In genomic region chr17:23992789-23993553, GRCm38 (mm10) we compare ENCODE assay signal across 8 mouse cellular contexts. TPM values are rescaled to one million over a fixed set of nuclear protein-coding genes. Genes with fewer than 3 reads are reported as not detected.
DNase-seq lines count a peak whose midpoint lies in the region; ATAC-seq lines count a peak whose summit lies in the region.

No protein-coding gene starts in this region.

- DNase-seq in CD4-positive, CD25-positive, alpha-beta regulatory T cell, adult 2 months (ENCODE audit: low read depth, low spot score): peak; percentile 16
- DNase-seq in forebrain, embryonic 10.5 days (ENCODE audit: extremely low spot score, low spot score): no peak
- peak; percentile 86 for DNase-seq in kidney, adult 9 months
- DNase-seq in gastrocnemius, adult 8-10 months (ENCODE audit: low spot score in 2 of 2): no peak
- DNase-seq in testis, postnatal 14 days (ENCODE audit: low spot score): no peak
- DNase-seq in embryo, embryonic 11 days: no peak

- H3K9ac ChIP-seq in midbrain, embryonic 13.5 days (replicated peaks): 0 out of 2 replicates have a peak overlapping the region, but pooled peaks have one; percentile 23

- H3K27me3 ChIP-seq in forebrain, embryonic 10.5 days (ENCODE audit: poor library complexity, severe bottlenecking): peaks cover 11% of the 10 kb centered on the region
- peaks cover 11% of the 10 kb centered on the region; the same call in 1 of the 2 replicates for H3K27me3 ChIP-seq in midbrain, embryonic 13.5 days

- H3K36me3 ChIP-seq in forebrain, embryonic 10.5 days (replicated peaks): no peaks in the 10 kb centered on the region
- no peaks in the 10 kb centered on the region for H3K36me3 ChIP-seq in midbrain, embryonic 13.5 days

- peak overlapping the region; percentile 41 for H3K4me3 ChIP-seq in forebrain, embryonic 10.5 days
- peak overlapping the region; percentile 31 for H3K4me3 ChIP-seq in midbrain, embryonic 13.5 days (replicated peaks)

- H3K9me3 ChIP-seq in forebrain, embryonic 10.5 days: no peaks in the 10 kb centered on the region
- no peaks in the 10 kb centered on the region for H3K9me3 ChIP-seq in midbrain, embryonic 13.5 days

- ATAC-seq in CD4-positive, CD25-positive, alpha-beta regulatory T cell, adult 4 months: no peak
- peak; percentile 85 for ATAC-seq in midbrain, embryonic 13.5 days

- H3K4me2 ChIP-seq in midbrain, embryonic 13.5 days (replicated peaks): peak overlapping the region; percentile 59

- 71% methylated on average over 9 of the region's 9 CpGs for WGBS in forebrain, embryonic 10.5 days
- 74% methylated on average over 9 of the region's 9 CpGs for WGBS in midbrain, embryonic 13.5 days

- H3K4me1 ChIP-seq in forebrain, embryonic 10.5 days: peaks cover 37% of the 10 kb centered on the region
- H3K4me1 ChIP-seq in midbrain, embryonic 13.5 days (replicated peaks): peaks cover 8% of the 10 kb centered on the region; the same call in 1 of the 2 replicates

- peak overlapping the region; percentile 77 for H3K27ac ChIP-seq in forebrain, embryonic 10.5 days
- H3K27ac ChIP-seq in midbrain, embryonic 13.5 days: peak overlapping the region; percentile 25; the same call in 1 of the 2 replicates

RNA-seq across cellular contexts. Expression of gene Prss22, which starts 4.9 kb away (rescaled TPM):
- not detected for polyA plus RNA-seq in CD4-positive, CD25-positive, alpha-beta regulatory T cell, adult 4 months (2017; shearing (Covaris generic))
- polyA plus RNA-seq in forebrain, embryonic 10.5 days (2016; fragmentation: Nextera tagmentation; extraction: Ambion mirVana): 0.58 and 0.63 TPM in 2 replicates
- 0.12 TPM in 1 of 2 replicates, not detected in the other for polyA plus RNA-seq in midbrain, embryonic 13.5 days (2015; fragmentation: Nextera tagmentation; extraction: Ambion mirVana)
- total RNA-seq in gastrocnemius, adult 8-10 months (2022): not detected

RNA-seq across cellular contexts. Expression of gene Prss30, which starts 12.6 kb away (rescaled TPM):
- not detected for polyA plus RNA-seq in CD4-positive, CD25-positive, alpha-beta regulatory T cell, adult 4 months (2017; shearing (Covaris generic))
- not detected in 2 replicates for polyA plus RNA-seq in forebrain, embryonic 10.5 days (2016; fragmentation: Nextera tagmentation; extraction: Ambion mirVana)
- not detected in 2 replicates for polyA plus RNA-seq in midbrain, embryonic 13.5 days (2015; fragmentation: Nextera tagmentation; extraction: Ambion mirVana)
- total RNA-seq in gastrocnemius, adult 8-10 months (2022): not detected

RNA-seq across cellular contexts. Expression of gene Sbpl, which starts 37.9 kb away (rescaled TPM):
- not detected for polyA plus RNA-seq in CD4-positive, CD25-positive, alpha-beta regulatory T cell, adult 4 months (2017; shearing (Covaris generic))
- not detected in 2 replicates for polyA plus RNA-seq in forebrain, embryonic 10.5 days (2016; fragmentation: Nextera tagmentation; extraction: Ambion mirVana)
- not detected in 2 replicates for polyA plus RNA-seq in midbrain, embryonic 13.5 days (2015; fragmentation: Nextera tagmentation; extraction: Ambion mirVana)
- not detected for total RNA-seq in gastrocnemius, adult 8-10 months (2022)

RNA-seq across cellular contexts. Expression of gene Prss27, which starts 45.0 kb away (rescaled TPM):
- not detected for polyA plus RNA-seq in CD4-positive, CD25-positive, alpha-beta regulatory T cell, adult 4 months (2017; shearing (Covaris generic))
- 0.11 and 0.16 TPM in 2 replicates for polyA plus RNA-seq in forebrain, embryonic 10.5 days (2016; fragmentation: Nextera tagmentation; extraction: Ambion mirVana)
- polyA plus RNA-seq in midbrain, embryonic 13.5 days (2015; fragmentation: Nextera tagmentation; extraction: Ambion mirVana): 0.32 and 0.54 TPM in 2 replicates
- not detected for total RNA-seq in gastrocnemius, adult 8-10 months (2022)

RNA-seq across cellular contexts. Expression of gene Sbp, which starts 51.5 kb away (rescaled TPM):
- polyA plus RNA-seq in CD4-positive, CD25-positive, alpha-beta regulatory T cell, adult 4 months (2017; shearing (Covaris generic)): not detected
- polyA plus RNA-seq in forebrain, embryonic 10.5 days (2016; fragmentation: Nextera tagmentation; extraction: Ambion mirVana): not detected in 2 replicates
- not detected in 2 replicates for polyA plus RNA-seq in midbrain, embryonic 13.5 days (2015; fragmentation: Nextera tagmentation; extraction: Ambion mirVana)
- total RNA-seq in gastrocnemius, adult 8-10 months (2022): not detected

Comparison
In these comparisons a context has a peak if more than half of its experiments do, and no peak if none do; other contexts are left out.
1. DNase-seq: peak in CD4-positive, CD25-positive, alpha-beta regulatory T cell, adult 2 months (single experiment) and kidney, adult 9 months (single experiment); none in forebrain, embryonic 10.5 days (single experiment), gastrocnemius, adult 8-10 months (0 of 2), testis, postnatal 14 days (single experiment) and embryo, embryonic 11 days (single experiment).